Mouse (Mus musculus): Measurements from ENCODE around the gene Ndufb11.

Gene Ndufb11

DNA sequence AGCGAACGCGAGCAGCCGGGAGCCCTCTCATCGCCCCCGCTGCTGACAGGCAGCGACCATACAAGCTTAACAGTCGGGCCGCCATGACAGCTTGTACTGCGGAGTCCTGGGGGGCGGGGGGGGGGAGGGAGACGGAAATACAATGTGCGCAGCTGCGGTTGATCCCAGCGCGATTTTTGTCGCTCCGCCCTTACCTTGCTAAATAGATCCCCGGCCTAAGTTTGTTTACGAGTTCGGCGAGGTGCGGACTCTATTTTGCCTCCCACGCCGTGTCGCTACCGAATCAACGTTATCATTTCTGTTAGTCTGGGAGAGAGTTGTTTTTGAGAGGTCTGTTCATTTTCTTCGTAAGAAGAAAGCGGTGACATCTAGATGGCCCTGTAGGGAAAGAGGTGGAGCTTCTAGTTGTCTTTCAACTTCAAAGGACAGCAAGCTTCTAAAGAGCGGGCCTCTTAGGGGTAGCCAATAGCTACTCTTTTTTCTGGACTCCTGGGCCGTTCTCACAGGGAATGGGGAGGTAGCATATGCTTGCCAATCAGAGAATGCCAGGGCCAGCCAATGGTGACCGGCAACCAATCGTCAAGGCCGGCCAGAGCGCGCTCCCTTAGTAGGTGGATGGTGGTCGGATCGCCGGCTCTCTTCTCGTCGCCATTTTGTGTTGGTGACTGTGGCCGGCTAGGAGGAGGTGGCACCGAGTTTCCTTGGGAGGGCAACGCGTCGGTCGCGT is at the start of gene Ndufb11, which contains the start of gene Rbm10:
TSS of gene Ndufb11 (minus strand) at position 444 of the 727 bp plus-strand sequence.
TSS of gene Rbm10 (plus strand) at position 328 of the 727 bp plus-strand sequence.
- peak; percentile 60 for DNase-seq (ENCODE audit: low read depth, low spot score)

DNA sequence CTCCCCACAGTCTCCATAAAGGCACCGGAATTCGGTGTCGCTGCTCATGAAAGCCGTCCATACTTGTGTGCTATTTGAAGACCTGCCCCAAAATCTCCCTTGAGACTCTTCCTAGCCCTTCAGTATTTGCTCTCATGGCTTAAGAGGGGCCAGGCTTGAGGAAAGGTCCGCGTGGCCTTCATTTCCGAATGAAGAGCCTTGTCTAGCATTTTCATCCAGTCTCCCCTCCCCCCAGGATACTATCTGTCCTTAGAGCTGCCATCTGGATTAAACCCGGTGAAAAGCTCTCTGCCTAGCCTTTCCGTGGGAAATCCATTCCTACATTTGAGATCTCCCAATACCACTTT is 46.0 kb upstream of the Ndufb11 start:
- DNase-seq (ENCODE audit: low read depth, low spot score), result no peak

DNA sequence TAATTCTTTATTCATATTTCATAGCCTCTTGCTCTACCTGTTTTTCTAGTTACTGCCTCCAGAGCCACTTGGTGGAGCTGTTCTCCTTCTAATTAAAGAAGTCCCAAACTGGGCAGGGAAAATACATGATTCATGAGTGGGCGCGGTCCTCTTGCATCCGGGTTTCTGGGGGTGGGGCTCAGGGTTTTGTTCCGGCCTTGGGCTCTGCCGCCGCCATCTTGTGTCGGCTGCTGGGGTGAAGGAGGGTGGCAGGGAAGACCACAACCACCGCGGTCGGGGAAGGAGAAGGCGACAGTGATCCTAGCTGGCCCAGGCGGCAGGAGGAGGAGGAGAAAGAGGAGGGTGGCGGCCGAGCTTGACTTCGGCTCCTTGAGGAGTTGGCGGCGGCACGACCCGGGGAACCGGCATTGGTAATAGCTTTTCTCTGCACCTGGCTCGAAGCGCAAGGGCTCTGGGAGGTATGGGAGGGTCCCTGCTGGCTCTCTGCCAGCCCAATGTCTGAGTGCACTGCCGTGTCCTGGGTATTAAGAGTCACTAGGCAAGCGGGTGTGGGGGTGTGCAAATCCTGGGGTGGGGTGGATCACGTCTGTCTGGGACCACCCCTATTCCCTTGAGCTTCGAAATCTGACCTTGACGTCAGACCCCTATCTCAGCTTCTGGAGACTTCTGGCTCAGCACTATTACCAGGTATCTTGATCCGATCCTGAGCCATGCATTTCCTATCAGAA is 45.5 kb upstream of the Ndufb11 start:
- peak; percentile 76 for DNase-seq (ENCODE audit: low read depth, low spot score)

GRCm38 (mm10) chrX:20662317-20662715 is 44.9 kb upstream of the Ndufb11 start:
- no peak for DNase-seq (ENCODE audit: low read depth, low spot score)

DNA sequence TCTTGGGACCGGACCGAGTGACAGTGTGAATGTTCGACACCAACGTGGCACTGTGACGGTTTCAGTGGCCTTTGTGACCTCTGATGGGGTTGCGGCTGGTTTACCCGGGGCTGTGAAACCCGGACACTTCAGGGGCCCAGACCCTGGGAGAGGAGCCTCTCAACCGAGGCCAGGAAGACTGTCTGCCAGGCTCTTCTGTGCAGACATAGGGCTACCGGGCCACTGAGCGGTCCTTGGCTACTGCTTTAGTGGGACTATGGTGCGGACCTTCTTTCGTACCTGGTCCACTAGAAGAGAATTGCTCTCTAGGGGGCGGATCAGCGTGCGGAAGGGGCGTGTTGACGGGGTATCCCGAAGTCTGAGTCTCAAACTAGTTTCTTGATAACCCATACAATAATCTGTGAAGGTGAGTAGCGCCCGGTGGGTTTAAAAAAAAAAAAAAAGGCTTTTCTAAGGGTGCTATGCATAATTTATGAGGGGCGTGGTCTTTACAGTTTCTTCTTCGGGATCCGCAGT is 41.5 kb upstream of the Ndufb11 start:
- DNase-seq (ENCODE audit: low read depth, low spot score), result no peak

GRCm38 (mm10) chrX:20658026-20658652 is 40.7 kb upstream of the Ndufb11 start, which contains the start of gene Uba1:
Gene Uba1, plus strand, starts transcription at chrX:20658326.
- peak; percentile 59 for DNase-seq (ENCODE audit: low read depth, low spot score)

DNA sequence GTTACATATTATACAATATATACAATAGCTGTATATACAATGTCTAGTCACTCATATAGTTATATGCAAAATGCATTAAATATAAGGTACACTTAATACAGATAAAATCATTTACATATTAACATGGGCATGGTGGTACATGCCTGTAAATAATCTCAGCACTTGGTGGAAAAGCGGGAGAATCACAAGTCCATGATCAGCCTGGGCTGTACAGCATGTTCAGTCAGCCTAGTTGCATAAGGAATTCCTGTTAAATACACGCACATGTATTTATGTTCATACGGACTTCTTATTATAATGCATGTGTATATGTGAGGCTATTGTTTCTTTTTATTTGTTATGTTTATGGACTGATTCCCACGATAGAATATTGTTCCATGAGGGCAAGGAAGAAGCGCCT is 40.2 kb upstream of the Ndufb11 start:
- no peak for DNase-seq (ENCODE audit: low read depth, low spot score)

DNA sequence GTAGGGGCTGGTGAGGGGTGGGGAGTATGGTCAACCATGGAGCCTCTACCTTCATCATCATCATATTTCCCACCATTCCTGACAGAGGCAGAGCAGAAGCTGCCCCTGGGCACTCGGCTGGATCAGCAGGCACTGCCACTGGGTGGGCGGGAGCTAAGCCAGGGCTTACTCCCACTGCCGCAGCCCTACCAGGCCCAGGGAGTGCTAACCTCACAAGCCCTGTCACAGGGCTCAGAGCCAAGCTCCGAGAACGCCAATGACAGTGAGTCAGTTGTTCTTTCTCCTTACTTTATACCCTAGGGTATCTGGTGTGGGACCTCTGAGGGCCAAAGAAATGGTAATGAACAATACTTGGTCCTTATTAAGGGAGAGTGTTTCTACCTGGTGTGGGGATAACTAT is 27.4 kb upstream of the Ndufb11 start:
- DNase-seq (ENCODE audit: low read depth, low spot score), result no peak

- DNase-seq (ENCODE audit: low read depth, low spot score), result no peak
Observed at GRCm38 (mm10) chrX:20638141-20638540, 20.7 kb upstream of the Ndufb11 start.

DNA sequence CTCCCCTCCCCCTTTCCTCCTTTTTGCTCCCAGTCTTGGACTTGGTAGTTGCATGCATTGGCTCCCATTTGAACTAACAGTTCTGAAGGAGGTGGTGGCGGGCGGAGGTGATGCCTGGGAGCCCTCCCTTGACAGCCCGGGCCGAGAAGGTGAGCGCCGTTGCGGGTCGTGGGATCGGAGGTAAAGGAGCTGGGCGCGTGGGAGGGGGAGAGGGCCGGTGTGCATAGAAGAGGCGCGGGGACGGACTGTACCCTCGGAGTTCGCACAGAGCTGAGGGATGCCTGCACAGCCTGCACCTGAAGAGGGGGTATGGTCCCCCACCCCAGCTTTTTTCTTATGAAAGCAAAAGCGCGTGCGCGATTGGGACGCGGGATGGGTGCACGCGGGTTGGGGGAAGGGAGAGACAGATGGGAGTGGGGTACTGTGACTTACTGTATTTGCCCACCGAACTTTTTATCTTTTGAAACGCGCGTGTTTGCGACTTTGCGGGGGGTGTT is 532 bp upstream of the Ndufb11 start:
- no peak for DNase-seq (ENCODE audit: low read depth, low spot score)

GRCm38 (mm10) chrX:20616861-20617175 is 601 bp downstream of the Ndufb11 start:
- DNase-seq (ENCODE audit: low read depth, low spot score), result peak; percentile 3

DNA sequence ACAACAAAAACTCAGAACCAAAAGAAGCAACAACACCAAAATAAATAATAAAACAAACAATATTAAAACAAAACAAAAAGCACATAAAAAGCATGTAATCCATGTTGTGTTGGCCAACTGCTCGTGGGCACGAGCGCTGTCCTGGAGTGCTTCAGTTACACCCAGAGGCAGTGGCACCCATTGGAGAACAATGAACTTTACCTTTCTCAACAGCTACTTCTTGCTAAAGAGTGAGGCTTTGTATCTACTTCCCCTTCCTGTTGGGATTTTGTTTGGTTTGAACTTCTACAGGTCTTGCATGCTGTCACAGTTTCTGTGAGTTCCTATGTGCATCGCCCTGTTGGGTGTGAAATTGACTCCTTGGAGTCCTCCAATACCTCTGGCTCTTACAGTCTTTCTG is 8.9 kb downstream of the Ndufb11 start:
- no peak for DNase-seq (ENCODE audit: low read depth, low spot score)

- no peak for DNase-seq (ENCODE audit: low read depth, low spot score)
Observed at GRCm38 (mm10) chrX:20587968-20588367, 29.5 kb downstream of the Ndufb11 start.

DNA sequence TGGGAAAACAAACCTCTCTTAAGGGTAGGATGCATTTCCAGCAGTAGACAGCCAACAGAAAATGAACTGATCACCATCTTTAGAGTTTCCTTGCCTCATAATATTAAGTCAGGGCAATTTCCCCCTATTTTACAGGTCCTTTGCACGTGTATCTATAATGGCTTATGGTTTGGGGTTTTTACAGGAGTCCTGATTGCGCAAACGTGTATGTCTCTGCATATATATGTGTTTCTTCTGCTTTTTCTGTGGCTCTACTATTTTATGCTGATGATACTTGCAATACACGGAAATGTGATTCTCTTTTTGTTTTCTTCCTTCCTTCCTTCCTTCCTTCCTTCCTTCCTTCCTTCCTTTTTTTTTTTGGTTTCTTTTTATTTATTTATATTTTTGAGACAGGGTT is 43.5 kb downstream of the Ndufb11 start:
- no peak for DNase-seq (ENCODE audit: low read depth, low spot score)

DNA sequence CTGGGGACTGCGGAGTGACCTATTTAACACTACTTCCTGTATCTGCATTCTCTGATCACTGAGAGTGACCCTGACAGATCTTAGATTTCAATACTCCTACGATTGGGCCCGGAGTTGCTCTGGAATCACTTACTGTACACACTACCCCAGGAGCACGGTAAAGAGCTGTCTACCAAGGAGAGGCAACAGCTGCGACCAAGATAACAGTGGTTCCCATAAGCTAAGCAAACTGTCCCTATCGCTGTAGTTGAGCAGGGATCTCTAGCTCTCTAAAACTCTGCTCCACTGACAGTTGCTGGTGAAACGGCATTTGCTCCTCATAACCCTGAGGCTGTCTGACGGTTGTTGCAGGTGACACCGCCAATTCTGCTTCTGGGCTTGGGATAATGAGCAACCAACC is 44.7 kb downstream of the Ndufb11 start:
- DNase-seq (ENCODE audit: low read depth, low spot score), result no peak

DNA sequence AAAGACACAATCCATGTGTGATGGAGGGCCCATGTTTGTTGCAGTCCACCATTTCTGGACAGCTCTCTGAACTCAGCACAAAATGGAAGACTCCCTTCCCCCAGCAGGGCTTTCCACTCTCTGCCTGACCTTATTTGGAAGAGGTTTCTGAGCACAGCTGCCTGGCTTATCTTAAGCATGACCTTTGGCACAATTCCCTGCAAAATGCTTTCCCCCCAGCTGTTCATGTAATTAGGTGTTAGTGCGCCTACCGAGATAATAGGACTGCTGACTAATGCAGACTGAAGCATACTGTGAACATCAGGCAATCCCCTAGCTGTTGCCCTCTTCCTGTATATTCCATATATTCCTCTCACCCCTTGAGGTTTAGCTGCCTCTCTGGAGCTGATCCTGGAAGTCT is 46.4 kb downstream of the Ndufb11 start:
- no peak for DNase-seq (ENCODE audit: low read depth, low spot score)
